ENCODE assay signal across 16 mouse cellular contexts in genomic region chr10:85211673-85212072, GRCm38 (mm10).
"Had no signal": no experiment of that assay in that cellular context is flagged by ENCODE, and none has a peak within 500 bp of the region (broad histone marks: within the 10 kb centered on the region; RNA-seq: fewer than 3 reads in every experiment).

No protein-coding gene starts in this region.

- H3K4me2 ChIP-seq: kidney, embryonic 15.5 days; limb, embryonic 12.5 days; limb, embryonic 15.5 days; liver, embryonic 11.5 days; lung, embryonic 14.5 days; midbrain, embryonic 11.5 days had no signal

- H3K9me3 ChIP-seq: limb, embryonic 15.5 days had no signal

- ATAC-seq: liver, postnatal 0 days; lung, postnatal 0 days had no signal

- DNase-seq: kidney, postnatal 10 days; kidney, postnatal 36 days; left cerebral cortex, postnatal 4 days; liver, postnatal 0 days; lung, embryonic 14.5 days; midbrain, embryonic 14.5 days; thymus, adult 2 months; thymus, postnatal 14 days had no signal

- H3K4me1 ChIP-seq: kidney, embryonic 15.5 days; limb, embryonic 15.5 days had no signal

- H3K9ac ChIP-seq: kidney, embryonic 15.5 days; limb, embryonic 12.5 days; limb, embryonic 15.5 days; liver, embryonic 14.5 days; liver, postnatal 0 days; lung, embryonic 14.5 days had no signal

- H3K4me3 ChIP-seq: kidney, embryonic 15.5 days; limb, embryonic 12.5 days; limb, embryonic 15.5 days had no signal

- H3K36me3 ChIP-seq: kidney, embryonic 15.5 days; limb, embryonic 12.5 days; limb, embryonic 15.5 days had no signal

- H3K27ac ChIP-seq: kidney, embryonic 15.5 days; limb, embryonic 12.5 days; limb, embryonic 15.5 days; liver, embryonic 14.5 days; macrophage had no signal

- H3K27me3 ChIP-seq: kidney, embryonic 15.5 days; limb, embryonic 12.5 days; limb, embryonic 15.5 days had no signal
